Mouse (Mus musculus): ENCODE data around the gene Ntm.

DNA sequence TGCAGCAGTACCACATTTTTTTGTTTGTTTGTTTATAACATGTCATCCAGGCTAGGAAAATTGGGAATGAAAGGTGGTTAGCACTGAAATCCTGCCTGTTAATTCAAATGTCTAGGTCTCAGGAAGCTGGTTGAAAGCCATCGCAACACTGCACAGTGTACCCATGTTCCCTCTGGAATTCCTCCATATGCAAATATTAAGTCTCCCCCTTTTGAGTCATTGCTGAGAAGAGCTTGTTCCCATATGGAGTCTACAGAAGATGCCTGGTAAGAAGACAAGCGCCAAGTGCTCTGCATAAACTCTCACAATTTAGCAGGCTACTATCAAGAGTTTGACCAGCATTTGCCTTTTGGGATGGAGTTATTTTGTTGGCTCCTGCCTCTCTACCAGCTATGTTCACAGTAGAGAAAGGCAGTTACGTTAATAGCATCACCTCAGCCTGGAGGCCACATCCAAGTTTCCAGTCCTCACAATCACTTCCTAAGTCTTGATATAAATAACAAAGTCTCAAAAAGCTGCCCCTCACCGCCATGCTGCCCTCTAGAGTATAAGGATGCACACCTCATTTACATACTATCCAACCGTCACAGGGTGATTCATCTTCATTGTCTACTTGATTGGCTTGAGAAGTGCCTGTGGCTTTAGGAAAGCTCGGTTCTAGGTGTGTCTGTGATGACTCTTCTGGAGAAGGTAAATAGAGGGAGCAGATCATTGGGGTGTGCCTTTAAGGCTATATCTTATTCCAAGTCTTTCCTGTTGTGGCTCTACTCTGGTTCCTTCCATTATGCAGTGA is 103.5 kb downstream of the Ntm start:
- no peak for TF ChIP-seq USF1 (IDR thresholded peaks at IDR 0.05; ENCODE audit: low read depth)
- no peak for TF ChIP-seq CTCF (IDR thresholded peaks at IDR 0.05; ENCODE audit: control insufficient read depth, insufficient read depth, insufficient read length)
- TF ChIP-seq MYOG (IDR thresholded peaks at IDR 0.05; ENCODE audit: control insufficient read depth, extremely low read depth, insufficient read length): no peak
- no peak for TF ChIP-seq FOSL1 (IDR thresholded peaks at IDR 0.05; ENCODE audit: insufficient read depth, low read length, poor library complexity, severe bottlenecking)

Measured in C2C12 (cell line).